Mouse (Mus musculus) brain, embryonic 14.5 days (tissue): ENCODE results near the gene 4932438H23Rik. TPM values are rescaled to one million over a fixed set of nuclear protein-coding genes. Genes with fewer than 3 reads are reported as not detected.

Experiments used
- DNase-seq: peaks from one replicate; pipeline ENCODE4 v3.0.0-alpha.2; 2011; ENCODE audit warnings: low read depth
- CTCF ChIP-seq: fragments of 200-500 bp; IDR thresholded peaks from 2 replicates; pipeline ENCODE4 v1.5.1; 2012; ENCODE audit warnings: inconsistent platforms, mild to moderate bottlenecking, moderate library complexity, borderline replicate concordance; ENCODE audit not compliant: insufficient read depth, insufficient read length; ENCODE audit errors: extremely low read depth
- POLR2A ChIP-seq: fragments of 200-500 bp; IDR thresholded peaks from 2 replicates; pipeline ENCODE4 v1.6.1; 2012; ENCODE audit warnings: mild to moderate bottlenecking, inconsistent platforms, borderline replicate concordance; ENCODE audit not compliant: poor library complexity, insufficient read depth, insufficient read length, severe bottlenecking; ENCODE audit errors: extremely low read depth
- polyA plus RNA-seq: library from polyadenylated mRNA; depleted of rRNA; stranded (reverse); fragments of >200 nt; gene quantifications from 2 replicates; pipeline ENCODE4 v1.2.3, GENCODE M21; 2012

The 4932438H23Rik gene
- polyA plus RNA-seq, 1 experiment: 0.63 TPM

- TF ChIP-seq POLR2A (no peak), CTCF (peak; percentile 93)
- peak; percentile 97 for DNase-seq
Measured at GRCm38 (mm10) chr16:91073163-91073892, 21.6 kb downstream of the 4932438H23Rik start.

- TF ChIP-seq POLR2A (no peak), CTCF (no peak)
- DNase-seq: no peak
Measured at GRCm38 (mm10) chr16:91072256-91072655, 22.7 kb downstream of the 4932438H23Rik start.

- no peak for TF ChIP-seq POLR2A
- no peak for TF ChIP-seq CTCF
- peak; percentile 80 for DNase-seq
Measured at GRCm38 (mm10) chr16:91068969-91069368, 26.0 kb downstream of the 4932438H23Rik start.

GRCm38 (mm10) chr16:91067122-91067521 is 27.8 kb downstream of the 4932438H23Rik start:
- no peak for TF ChIP-seq CTCF
- TF ChIP-seq POLR2A: no peak
- no peak for DNase-seq

- TF ChIP-seq POLR2A: no peak
- TF ChIP-seq CTCF: no peak
- no peak for DNase-seq
Measured at GRCm38 (mm10) chr16:91064583-91065365, 30.1 kb downstream of the 4932438H23Rik start.

- no peak for TF ChIP-seq POLR2A
- TF ChIP-seq CTCF: no peak
- DNase-seq: no peak
Measured at GRCm38 (mm10) chr16:91063786-91064185, 31.1 kb downstream of the 4932438H23Rik start.

GRCm38 (mm10) chr16:91061531-91062318 is 33.2 kb downstream of the 4932438H23Rik start:
- DNase-seq: no peak
- no peak for TF ChIP-seq CTCF
- TF ChIP-seq POLR2A: no peak

GRCm38 (mm10) chr16:91057741-91058140 is 37.2 kb downstream of the 4932438H23Rik start:
- DNase-seq: no peak
- TF ChIP-seq POLR2A (no peak), CTCF (no peak)

GRCm38 (mm10) chr16:91057261-91057660 is 37.7 kb downstream of the 4932438H23Rik start:
- no peak for DNase-seq
- TF ChIP-seq CTCF: no peak
- TF ChIP-seq POLR2A: no peak

- no peak for TF ChIP-seq POLR2A
- TF ChIP-seq CTCF: no peak
- DNase-seq: peak; percentile 17
Measured at GRCm38 (mm10) chr16:91056043-91056821, 38.7 kb downstream of the 4932438H23Rik start.

- DNase-seq: no peak
- TF ChIP-seq CTCF: no peak
- TF ChIP-seq POLR2A: no peak
Measured at GRCm38 (mm10) chr16:91055150-91055549, 39.8 kb downstream of the 4932438H23Rik start.

- no peak for DNase-seq
- TF ChIP-seq CTCF: no peak
- TF ChIP-seq POLR2A: no peak
Measured at GRCm38 (mm10) chr16:91053599-91053998, 41.3 kb downstream of the 4932438H23Rik start.
